Mouse (Mus musculus) gonadal fat pad, adult 2 months (tissue): ENCODE results near the gene Itgb5. TPM values are rescaled to one million over a fixed set of nuclear protein-coding genes. Genes with fewer than 3 reads are reported as not detected.

Experiments
- DNase-seq: peaks from one replicate; pipeline ENCODE4 v3.0.0-alpha.2; 2012; ENCODE audit warnings: low read depth
- polyA plus RNA-seq: library from polyadenylated mRNA; depleted of rRNA; stranded (reverse); fragments of >200 nt; gene quantifications from 2 replicates; pipeline ENCODE4 v1.2.3, GENCODE M21; 2012; rRNA removed

Itgb5 gene
- 84.2 and 118 TPM in 2 replicates for polyA plus RNA-seq

GRCm38 (mm10) chr16:33829301-33829831 is at the start of gene Itgb5:
TSS of gene Itgb5 (plus strand) at chr16:33829665.
- DNase-seq: no peak

- no peak for DNase-seq
These were observed 47.4 kb upstream of the Itgb5 start for GRCm38 (mm10) chr16:33781789-33782728.

- no peak for DNase-seq
These were observed 46.8 kb upstream of the Itgb5 start for GRCm38 (mm10) chr16:33782729-33783091.

- no peak for DNase-seq
These were observed 44.9 kb upstream of the Itgb5 start for GRCm38 (mm10) chr16:33784547-33784946.

- DNase-seq: no peak
These were observed 44.3 kb upstream of the Itgb5 start for GRCm38 (mm10) chr16:33785092-33785704.

GRCm38 (mm10) chr16:33786657-33787390 is 42.6 kb upstream of the Itgb5 start:
- no peak for DNase-seq

- DNase-seq: no peak
These were observed 35.3 kb upstream of the Itgb5 start, which contains the start of gene Muc13 for GRCm38 (mm10) chr16:33793846-33794791. TSS of gene Muc13 (plus strand) at chr16:33794037.

- no peak for DNase-seq
These were observed 34.4 kb upstream of the Itgb5 start for GRCm38 (mm10) chr16:33795106-33795505.

- DNase-seq: no peak
These were observed 33.6 kb upstream of the Itgb5 start for GRCm38 (mm10) chr16:33795887-33796286.

GRCm38 (mm10) chr16:33796756-33797155 is 32.7 kb upstream of the Itgb5 start:
- no peak for DNase-seq

- DNase-seq: no peak
These were observed 31.6 kb upstream of the Itgb5 start for GRCm38 (mm10) chr16:33797860-33798259.

GRCm38 (mm10) chr16:33810002-33810401 is 19.5 kb upstream of the Itgb5 start:
- no peak for DNase-seq

- no peak for DNase-seq
These were observed 10.9 kb upstream of the Itgb5 start for GRCm38 (mm10) chr16:33818413-33819165.

- no peak for DNase-seq
These were observed 8.9 kb upstream of the Itgb5 start for GRCm38 (mm10) chr16:33820269-33821178.

GRCm38 (mm10) chr16:33824603-33825002 is 4.9 kb upstream of the Itgb5 start:
- DNase-seq: no peak

- DNase-seq: no peak
These were observed 969 bp upstream of the Itgb5 start for GRCm38 (mm10) chr16:33828496-33828895.

- DNase-seq: no peak
These were observed 512 bp downstream of the Itgb5 start for GRCm38 (mm10) chr16:33829842-33830511.

- DNase-seq: no peak
These were observed 1.1 kb downstream of the Itgb5 start for GRCm38 (mm10) chr16:33830512-33831105.
